Mouse (Mus musculus): ENCODE measurements around the gene Tbca.

Tbca gene

GRCm38 (mm10) chr13:94847870-94848269, 59.2 kb downstream of the Tbca start:
- DNase-seq (ENCODE audit: extremely low spot score) = no peak

GRCm38 (mm10) chr13:94849351-94849750, 60.6 kb downstream of the Tbca start:
- no peak for DNase-seq (ENCODE audit: extremely low spot score)

GRCm38 (mm10) chr13:94858016-94858575, 69.4 kb downstream of the Tbca start:
- DNase-seq (ENCODE audit: extremely low spot score) = no peak

GRCm38 (mm10) chr13:94859256-94859655, 70.5 kb downstream of the Tbca start:
- DNase-seq (ENCODE audit: extremely low spot score) = no peak

GRCm38 (mm10) chr13:94862491-94863230, 74.0 kb downstream of the Tbca start:
- DNase-seq (ENCODE audit: extremely low spot score) = no peak

GRCm38 (mm10) chr13:94866906-94867305, 78.2 kb downstream of the Tbca start:
- DNase-seq (ENCODE audit: extremely low spot score) = no peak

GRCm38 (mm10) chr13:94867772-94868171, 79.1 kb downstream of the Tbca start:
- no peak for DNase-seq (ENCODE audit: extremely low spot score)

GRCm38 (mm10) chr13:94868478-94868950, 79.8 kb downstream of the Tbca start:
- peak; percentile 83 for DNase-seq (ENCODE audit: extremely low spot score)

- no peak for DNase-seq (ENCODE audit: extremely low spot score)
These were observed 80.8 kb downstream of the Tbca start for GRCm38 (mm10) chr13:94869541-94869940.

- peak; percentile 37 for DNase-seq (ENCODE audit: extremely low spot score)
These were observed 81.4 kb downstream of the Tbca start for GRCm38 (mm10) chr13:94870071-94870460.

GRCm38 (mm10) chr13:94870461-94871186, 81.9 kb downstream of the Tbca start:
- DNase-seq (ENCODE audit: extremely low spot score) = peak; percentile 55

GRCm38 (mm10) chr13:94871806-94872320, 83.2 kb downstream of the Tbca start:
- DNase-seq (ENCODE audit: extremely low spot score) = no peak

GRCm38 (mm10) chr13:94872439-94872838, 83.7 kb downstream of the Tbca start:
- DNase-seq (ENCODE audit: extremely low spot score) = peak; percentile 41

- peak; percentile 67 for DNase-seq (ENCODE audit: extremely low spot score)
These were observed 84.7 kb downstream of the Tbca start for GRCm38 (mm10) chr13:94873111-94874038.

GRCm38 (mm10) chr13:94874039-94874425, 85.3 kb downstream of the Tbca start:
- no peak for DNase-seq (ENCODE audit: extremely low spot score)

GRCm38 (mm10) chr13:94874656-94875395, 86.1 kb downstream of the Tbca start:
- DNase-seq (ENCODE audit: extremely low spot score) = peak; percentile 76

- no peak for DNase-seq (ENCODE audit: extremely low spot score)
These were observed 86.7 kb downstream of the Tbca start, which contains the start of gene Otp for GRCm38 (mm10) chr13:94875396-94875880. TSS of gene Otp (plus strand) at chr13:94875602.

GRCm38 (mm10) chr13:94876286-94877210, 87.8 kb downstream of the Tbca start:
- peak; percentile 26 for DNase-seq (ENCODE audit: extremely low spot score)

- DNase-seq (ENCODE audit: extremely low spot score) = peak; percentile 27
These were observed 88.5 kb downstream of the Tbca start for GRCm38 (mm10) chr13:94877211-94877590.
